Mouse (Mus musculus) frontal cortex, adult (tissue): ENCODE data around the gene Abcb1a.

Experiments
- ATAC-seq: cut with Nextera tagmentation; 2 replicates; pipeline ENCODE4 v1.9.2; 2017; ENCODE audit warnings: mild to moderate bottlenecking, moderate library complexity, mixed read lengths; ENCODE audit not compliant: low TSS enrichment

Gene Abcb1a

GRCm38 (mm10) chr5:8659911-8660737 lies at the start of gene Abcb1a:
Gene Abcb1a, plus strand, starts transcription at chr5:8660077.
- peak; percentile 89 for ATAC-seq

- peak; percentile 88 for ATAC-seq
Measured at GRCm38 (mm10) chr5:8622071-8622595, 37.7 kb upstream of the Abcb1a start.

GRCm38 (mm10) chr5:8622596-8623231 lies 37.2 kb upstream of the Abcb1a start, which contains the start of gene Rundc3b:
Gene Rundc3b, minus strand, starts transcription at chr5:8622952.
- peak; percentile 94 for ATAC-seq

- ATAC-seq, result no peak
Measured at GRCm38 (mm10) chr5:8632901-8633300, 27.0 kb upstream of the Abcb1a start.

GRCm38 (mm10) chr5:8634489-8634975 lies 25.3 kb upstream of the Abcb1a start:
- ATAC-seq, result no peak

GRCm38 (mm10) chr5:8648300-8648699 lies 11.6 kb upstream of the Abcb1a start:
- ATAC-seq, result no peak

GRCm38 (mm10) chr5:8648774-8649173 lies 11.1 kb upstream of the Abcb1a start:
- no peak for ATAC-seq

- no peak for ATAC-seq
Measured at GRCm38 (mm10) chr5:8652085-8652484, 7.8 kb upstream of the Abcb1a start.

- no peak; the same call in 1 of the 2 replicates for ATAC-seq
Measured at GRCm38 (mm10) chr5:8660738-8661151, 868 bp downstream of the Abcb1a start.

- ATAC-seq, result no peak
Measured at GRCm38 (mm10) chr5:8664678-8665077, 4.8 kb downstream of the Abcb1a start.

GRCm38 (mm10) chr5:8667758-8668474 lies 8.0 kb downstream of the Abcb1a start:
- no peak for ATAC-seq

GRCm38 (mm10) chr5:8669606-8670005 lies 9.7 kb downstream of the Abcb1a start:
- ATAC-seq, result no peak

- no peak for ATAC-seq
Measured at GRCm38 (mm10) chr5:8675262-8675951, 15.5 kb downstream of the Abcb1a start.

- no peak for ATAC-seq
Measured at GRCm38 (mm10) chr5:8675952-8676262, 16.0 kb downstream of the Abcb1a start.

GRCm38 (mm10) chr5:8681166-8681565 lies 21.3 kb downstream of the Abcb1a start:
- ATAC-seq, result peak; percentile 50; the same call in 1 of the 2 replicates

GRCm38 (mm10) chr5:8683686-8684085 lies 23.8 kb downstream of the Abcb1a start:
- ATAC-seq, result no peak

- ATAC-seq, result no peak
Measured at GRCm38 (mm10) chr5:8686071-8686470, 26.2 kb downstream of the Abcb1a start.

- ATAC-seq, result no peak
Measured at GRCm38 (mm10) chr5:8687550-8687949, 27.7 kb downstream of the Abcb1a start.

GRCm38 (mm10) chr5:8716061-8716460 lies 56.2 kb downstream of the Abcb1a start:
- ATAC-seq, result no peak

- peak; percentile 96 for ATAC-seq
Measured at GRCm38 (mm10) chr5:8719556-8719955, 59.7 kb downstream of the Abcb1a start.

GRCm38 (mm10) chr5:8722224-8722623 lies 62.3 kb downstream of the Abcb1a start:
- no peak for ATAC-seq

GRCm38 (mm10) chr5:8722867-8723266 lies 63.0 kb downstream of the Abcb1a start:
- ATAC-seq, result no peak
